14 mouse cellular contexts compared by ENCODE assay signal in the genomic region with DNA sequence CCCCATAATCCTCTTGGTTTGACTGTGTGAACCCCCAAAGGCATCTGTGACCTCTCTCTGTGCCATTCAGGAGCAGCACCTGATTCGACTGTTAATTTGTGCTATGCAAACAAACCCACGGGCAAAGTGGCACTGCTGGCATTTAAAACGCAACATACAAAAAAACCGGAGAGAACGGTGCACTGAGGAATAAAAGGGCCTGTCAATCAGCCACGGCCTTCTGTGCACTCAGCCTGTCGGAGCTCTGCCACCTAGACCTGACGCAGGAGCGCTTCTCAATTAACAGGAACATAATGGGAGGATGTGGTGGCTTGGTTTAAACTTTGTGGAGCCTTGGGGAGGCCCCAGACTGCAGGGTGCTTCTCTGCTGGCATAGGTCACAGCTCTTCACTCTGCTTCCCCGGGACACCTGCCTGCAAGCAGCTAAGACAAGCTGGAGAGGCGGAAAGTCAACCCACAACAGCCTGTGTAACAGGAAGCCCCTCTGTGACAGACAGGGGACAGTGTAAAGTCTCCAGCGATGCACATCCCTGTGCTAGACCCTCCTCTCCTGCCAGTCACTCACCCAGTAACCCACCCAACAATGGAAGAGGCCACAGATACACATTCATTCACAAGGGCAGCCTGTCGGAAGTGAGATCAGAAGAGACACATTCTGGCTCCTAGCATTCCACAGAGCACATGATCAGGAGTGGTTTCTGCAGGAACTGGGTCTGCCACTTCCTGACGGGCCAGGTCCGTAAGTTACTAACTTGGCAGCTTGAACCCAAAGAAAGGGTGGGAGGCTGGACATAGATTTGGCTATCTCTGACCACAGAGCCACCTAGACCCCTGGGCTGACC. TPM values are rescaled to one million over a fixed set of nuclear protein-coding genes. Genes with fewer than 3 reads are reported as not detected.
DNase-seq lines count a peak whose midpoint lies in the region; ATAC-seq and TF ChIP-seq lines count a peak whose summit lies in the region.
"Had no signal": no experiment of that assay in that cellular context is flagged by ENCODE, and none has a peak within 500 bp of the region (broad histone marks: within the 10 kb centered on the region; RNA-seq: fewer than 3 reads in every experiment).

No protein-coding gene starts in this region.

- 61% methylated on average over 15 of the region's 15 CpGs for WGBS in heart, embryonic 16.5 days

- no peaks in the 10 kb centered on the region for H3K4me1 ChIP-seq in heart, embryonic 16.5 days (ENCODE audit: control insufficient read depth, insufficient read depth, low read length)
- H3K4me1 ChIP-seq: limb, embryonic 10.5 days had no signal

- DNase-seq in heart, adult 8-10 months (ENCODE audit: low spot score) = no peak
- peak; percentile 71 for DNase-seq in brain, embryonic 14.5 days (ENCODE audit: low read depth)
- DNase-seq in thymus, postnatal 0 days (ENCODE audit: low spot score) = peak; percentile 86
- no peak for DNase-seq in testis, postnatal 10 days (ENCODE audit: low spot score)
- DNase-seq in kidney, postnatal 14 days = no peak
- DNase-seq in lung, adult 18-20 months = no peak
- DNase-seq: adrenal gland, postnatal 36 days; cerebellum, postnatal 14 days; heart, adult 11 months; lung, adult 2 months had no signal

- TF ChIP-seq POLR2A in brain, embryonic 14.5 days (IDR thresholded peaks at IDR 0.05; ENCODE audit: borderline replicate concordance, extremely low read depth, insufficient read depth, insufficient read length, poor library complexity, severe bottlenecking) = no peak

- H3K27me3 ChIP-seq in heart, embryonic 16.5 days (ENCODE audit: control insufficient read depth, insufficient read depth, low read length) = no peaks in the 10 kb centered on the region
- H3K27me3 ChIP-seq: hindbrain, embryonic 15.5 days had no signal

- no peak overlapping the region for H3K4me3 ChIP-seq in heart, embryonic 16.5 days (ENCODE audit: low read length)
- H3K4me3 ChIP-seq: hindbrain, embryonic 15.5 days; limb, embryonic 10.5 days had no signal

- H3K9ac ChIP-seq in heart, embryonic 16.5 days (ENCODE audit: low read length) = no peak overlapping the region
- H3K9ac ChIP-seq: hindbrain, embryonic 15.5 days had no signal

- H3K9me3 ChIP-seq in heart, embryonic 16.5 days (replicated peaks; ENCODE audit: control insufficient read depth, low read length) = peaks cover 2% of the 10 kb centered on the region; the same call in 1 of the 2 replicates
- H3K9me3 ChIP-seq: hindbrain, embryonic 15.5 days; limb, embryonic 10.5 days had no signal

- no peak for TF ChIP-seq CTCF in brain, embryonic 14.5 days (IDR thresholded peaks at IDR 0.05; ENCODE audit: borderline replicate concordance, extremely low read depth, insufficient read depth, insufficient read length)

- ATAC-seq in heart, embryonic 16.5 days (replicated peaks; ENCODE audit: extremely low read depth, insufficient read depth, low FRiP score) = peak; percentile 63
- peak; percentile 92 for ATAC-seq in inflammation-experienced regulatory T-cells, adult 6 months

- H3K36me3 ChIP-seq in heart, embryonic 16.5 days (ENCODE audit: control insufficient read depth, insufficient read depth) = no peaks in the 10 kb centered on the region
- H3K36me3 ChIP-seq: hindbrain, embryonic 15.5 days; limb, embryonic 10.5 days had no signal

- no peak overlapping the region for H3K4me2 ChIP-seq in heart, embryonic 16.5 days (ENCODE audit: low read depth, low read length)
- H3K4me2 ChIP-seq: hindbrain, embryonic 15.5 days had no signal

- H3K27ac ChIP-seq in heart, embryonic 16.5 days (ENCODE audit: low read length) = no peak overlapping the region
- H3K27ac ChIP-seq: hindbrain, embryonic 15.5 days; limb, embryonic 10.5 days had no signal

RNA-seq across cellular contexts. Expression of gene Aktip, which starts 39.6 kb away (rescaled TPM):
- polyA plus RNA-seq in heart, embryonic 16.5 days (2015; fragmentation: Nextera tagmentation; extraction: Ambion mirVana) = 48.0 and 52.3 TPM in 2 replicates
- 10 to 100 TPM; 60.2 to 65.7 (median 62.4) TPM for total RNA-seq in heart, adult 8-10 months (2022)
- 72.0 and 78.0 TPM in 2 replicates for polyA plus RNA-seq in brain, embryonic 14.5 days (2012; rRNA removed)
- 10 to 100 TPM; 22.7 to 36.9 (median 29.0) TPM for polyA plus RNA-seq in inflammation-experienced regulatory T-cells, adult 6 months (2017; shearing (Covaris generic))
- 35.0 and 36.6 TPM in 2 replicates for polyA plus RNA-seq in thymus, postnatal 0 days (2015; fragmentation: Nextera tagmentation; extraction: Ambion mirVana)

Comparison
In these comparisons a context has a peak if more than half of its experiments do, and no peak if none do; other contexts are left out.
1. DNase-seq: peak in brain, embryonic 14.5 days (single experiment) and thymus, postnatal 0 days (single experiment); none in heart, adult 8-10 months (single experiment), testis, postnatal 10 days (single experiment), kidney, postnatal 14 days (single experiment) and lung, adult 18-20 months (0 of 2).